Mouse (Mus musculus): ENCODE results near the gene Nfatc3. TPM values are rescaled to one million over a fixed set of nuclear protein-coding genes. Genes with fewer than 3 reads are reported as not detected.

Gene Nfatc3
- total and polyA plus RNA-seq, 3 experiments: 29.0 to 96.3 (median 37.8) TPM

DNA sequence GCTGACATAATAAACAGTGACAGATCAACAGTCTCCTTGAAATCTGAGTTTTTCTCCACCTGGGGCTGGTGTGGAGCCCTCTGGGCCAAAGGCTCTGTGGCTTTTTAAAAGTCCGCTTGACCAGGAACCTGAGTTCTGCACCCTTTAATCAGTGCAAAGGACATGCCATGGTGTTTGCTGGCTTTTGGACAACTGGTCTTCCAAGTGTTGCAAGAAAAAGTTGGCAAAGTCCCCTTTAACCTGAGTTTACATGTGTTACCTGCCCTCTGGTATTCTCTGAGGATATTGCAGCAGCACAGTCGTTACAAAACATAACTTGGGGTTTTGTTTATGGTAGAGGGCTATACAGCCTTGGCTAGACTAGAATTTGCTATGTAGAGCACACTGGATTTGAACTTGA, 71.9 kb downstream of the Nfatc3 start:
- dilution Hi-C loops (cut with MboI; ENCODE audit: extremely low pct_ligation_motif_present, extremely low pct_unique_long_range_greater_than_20kb, low sequenced_read_pairs): no loop called here
- DNase-seq (ENCODE audit: extremely low read depth): no peak

DNA sequence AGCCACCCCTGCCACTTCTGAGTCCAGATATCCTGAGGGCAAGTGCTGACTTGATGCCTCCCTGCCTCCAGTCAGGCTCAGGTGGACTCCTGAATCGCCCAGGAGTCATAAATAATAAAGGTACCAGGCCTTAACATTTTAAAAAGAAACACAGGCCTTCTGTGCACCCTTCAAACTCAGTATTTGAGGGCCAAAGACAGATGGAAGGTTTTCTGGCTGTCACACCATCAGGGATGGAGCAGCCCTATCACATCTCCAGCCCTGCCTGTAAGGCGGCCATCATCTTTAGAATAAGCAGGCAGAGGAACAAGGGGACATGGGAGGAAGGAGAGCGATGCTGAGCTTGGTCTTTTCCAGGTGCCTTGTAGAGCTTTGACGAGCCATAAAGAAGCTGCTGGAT, 72.4 kb downstream of the Nfatc3 start:
- no peak overlapping the region for H3K27ac ChIP-seq (ENCODE audit: insufficient read depth, low read depth)
- no peaks in the 10 kb centered on the region for H3K27me3 ChIP-seq (replicated peaks)
- H3K36me3 ChIP-seq (replicated peaks in 1 of 2; ENCODE audit: control insufficient read depth in 1 of 2, insufficient read depth in 1 of 2, low read length in 1 of 2): peaks cover 58 to 95% of the 10 kb centered on the region in 2 experiments
- peaks cover 4% of the 10 kb centered on the region for H3K9me3 ChIP-seq (replicated peaks; ENCODE audit: low read length)
- H3K4me1 ChIP-seq (ENCODE audit: control insufficient read depth in 1 of 2, insufficient read depth in 2 of 2): no peaks in the 10 kb centered on the region
- H3K4me2 ChIP-seq (ENCODE audit: insufficient read depth, low read depth, poor library complexity, severe bottlenecking): no peak overlapping the region
- TF ChIP-seq ZC3H11A (IDR thresholded peaks at IDR 0.05; ENCODE audit: low read depth, low read length) (no peak), MYC (IDR thresholded peaks at IDR 0.05; ENCODE audit: low read depth, low read length) (no peak), CTCF (conservative IDR thresholded peaks at IDR 0.05 in 1 of 2, IDR thresholded peaks at IDR 0.05 in 1 of 2; ENCODE audit: low read depth in 2 of 2, low read length in 2 of 2) (no peak), USF1 (IDR thresholded peaks at IDR 0.05; ENCODE audit: low read depth, low read length) (no peak), ELF1 (IDR thresholded peaks at IDR 0.05; ENCODE audit: low read depth, low read length) (no peak), GABPA (IDR thresholded peaks at IDR 0.05; ENCODE audit: insufficient replicate concordance, low read depth, low read length) (no peak), IRF4 (IDR thresholded peaks at IDR 0.05; ENCODE audit: low read depth, low read length) (no peak), KAT2A (IDR thresholded peaks at IDR 0.05; ENCODE audit: insufficient replicate concordance, low read length) (no peak), NELFE (IDR thresholded peaks at IDR 0.05; ENCODE audit: low read depth, low read length) (no peak), TCF12 (IDR thresholded peaks at IDR 0.05; ENCODE audit: low read depth, low read length) (no peak)
- no peak overlapping the region for H3K9ac ChIP-seq (ENCODE audit: insufficient read depth, low read depth)
- dilution Hi-C loops (cut with MboI; ENCODE audit: extremely low pct_ligation_motif_present, extremely low pct_unique_long_range_greater_than_20kb, low sequenced_read_pairs) (no loop called here), in situ Hi-C loops (cut with MboI; ENCODE audit: low pct_ligation_motif_present, low pct_unique_long_range_greater_than_20kb, low sequenced_read_pairs) (no loop called here)
- H3K4me3 ChIP-seq (replicated peaks in 1 of 3; ENCODE audit: low read depth in 2 of 3, low read length in 2 of 3, poor library complexity in 1 of 3): no peak overlapping the region
- no peak for DNase-seq (ENCODE audit: extremely low read depth)
- 0 out of 2 replicates have a peak, but pooled peaks cover 2% of the 10 kb centered on the region for H3K79me2 ChIP-seq (replicated peaks; ENCODE audit: control insufficient read depth, extremely low read depth, insufficient read depth, poor library complexity, severe bottlenecking)

More for the DNA sequence above, 71.9 kb downstream of the Nfatc3 start:
- H3K9ac ChIP-seq (ENCODE audit: insufficient read depth, low read depth): no peak overlapping the region
- TF ChIP-seq EP300 (IDR thresholded peaks at IDR 0.05; ENCODE audit: low read length) (no peak), JUND (conservative IDR thresholded peaks at IDR 0.05; ENCODE audit: low read depth, low read length) (no peak), IRF4 (IDR thresholded peaks at IDR 0.05; ENCODE audit: low read depth, low read length) (no peak)
- no peak overlapping the region for H3K27ac ChIP-seq (ENCODE audit: insufficient read depth, low read depth)
- H3K4me3 ChIP-seq (replicated peaks in 1 of 3; ENCODE audit: low read depth in 2 of 3, low read length in 2 of 3, poor library complexity in 1 of 3): no peak overlapping the region
- in situ Hi-C loops (cut with MboI; ENCODE audit: low pct_ligation_motif_present, low pct_unique_long_range_greater_than_20kb, low sequenced_read_pairs): no loop called here
- 0 out of 2 replicates have a peak, but pooled peaks cover 2% of the 10 kb centered on the region for H3K79me2 ChIP-seq (replicated peaks; ENCODE audit: control insufficient read depth, extremely low read depth, insufficient read depth, poor library complexity, severe bottlenecking)
- H3K4me2 ChIP-seq (ENCODE audit: insufficient read depth, low read depth, poor library complexity, severe bottlenecking): no peak overlapping the region
- no peaks in the 10 kb centered on the region for H3K27me3 ChIP-seq (replicated peaks)
- H3K36me3 ChIP-seq (replicated peaks in 1 of 2; ENCODE audit: control insufficient read depth in 1 of 2, insufficient read depth in 1 of 2, low read length in 1 of 2): peaks cover 59 to 95% of the 10 kb centered on the region in 2 experiments
- no peaks in the 10 kb centered on the region for H3K4me1 ChIP-seq (ENCODE audit: control insufficient read depth in 1 of 2, insufficient read depth in 2 of 2)
- H3K9me3 ChIP-seq (replicated peaks; ENCODE audit: low read length): no peaks in the 10 kb centered on the region

DNA sequence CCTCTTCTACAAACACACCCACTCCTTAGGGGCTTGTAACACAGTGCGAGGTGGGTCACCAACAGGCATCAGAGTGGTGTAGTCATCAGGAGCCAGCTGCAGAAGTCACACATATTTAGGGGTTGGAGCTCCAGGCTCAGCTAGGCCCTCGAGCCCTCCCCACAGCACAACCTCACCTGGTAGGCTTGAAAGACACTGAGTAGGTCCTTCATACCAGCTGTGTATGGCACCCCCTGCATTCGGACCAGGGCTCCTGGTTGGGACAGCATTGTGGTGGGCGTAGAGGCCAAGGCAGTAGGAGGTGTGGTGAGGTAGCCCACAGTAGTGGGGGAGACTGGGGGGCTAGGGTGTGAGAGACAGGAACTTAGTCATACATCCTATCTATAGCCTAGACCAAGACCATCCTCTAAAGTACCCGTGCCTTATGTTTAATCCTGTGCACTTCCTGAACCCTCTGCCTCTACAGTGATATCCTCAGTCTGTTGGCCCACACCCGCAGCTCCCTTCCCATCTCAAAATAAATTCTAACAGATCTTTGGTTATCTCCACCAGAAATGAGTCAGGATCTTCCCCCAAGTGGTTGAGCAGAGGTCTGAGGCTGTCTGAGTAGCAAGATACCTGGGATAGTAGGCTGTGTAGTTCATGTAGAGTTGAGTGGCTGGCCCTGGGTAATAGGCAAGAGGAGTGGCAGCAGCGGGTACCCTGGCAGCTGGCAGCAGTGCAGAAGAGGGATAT, 73.0 kb downstream of the Nfatc3 start:
- H3K27me3 ChIP-seq (replicated peaks): no peaks in the 10 kb centered on the region
- peaks cover 56 to 90% of the 10 kb centered on the region in 2 experiments for H3K36me3 ChIP-seq (replicated peaks in 1 of 2; ENCODE audit: control insufficient read depth in 1 of 2, insufficient read depth in 1 of 2, low read length in 1 of 2)
- TF ChIP-seq NELFE (IDR thresholded peaks at IDR 0.05; ENCODE audit: low read depth, low read length): no peak
- no peak for TF ChIP-seq USF1 (IDR thresholded peaks at IDR 0.05; ENCODE audit: low read depth, low read length)
- TF ChIP-seq NRF1 (IDR thresholded peaks at IDR 0.05; ENCODE audit: low read depth, low read length): no peak
- TF ChIP-seq USF2 (conservative IDR thresholded peaks at IDR 0.05; ENCODE audit: low read depth, low read length): no peak
- TF ChIP-seq GABPA (IDR thresholded peaks at IDR 0.05; ENCODE audit: insufficient replicate concordance, low read depth, low read length): no peak
- no peak for TF ChIP-seq TBP (conservative IDR thresholded peaks at IDR 0.05; ENCODE audit: low read depth, low read length)
- TF ChIP-seq MYC (IDR thresholded peaks at IDR 0.05; ENCODE audit: low read depth, low read length): no peak
- no peak for TF ChIP-seq ZC3H11A (IDR thresholded peaks at IDR 0.05; ENCODE audit: low read depth, low read length)
- dilution Hi-C loops (cut with MboI; ENCODE audit: extremely low pct_ligation_motif_present, extremely low pct_unique_long_range_greater_than_20kb, low sequenced_read_pairs): no loop called here
- H3K9me3 ChIP-seq (replicated peaks; ENCODE audit: low read length): peaks cover 9% of the 10 kb centered on the region
- no peak overlapping the region for H3K9ac ChIP-seq (ENCODE audit: insufficient read depth, low read depth)
- H3K79me2 ChIP-seq (replicated peaks; ENCODE audit: control insufficient read depth, extremely low read depth, insufficient read depth, poor library complexity, severe bottlenecking): no peaks in the 10 kb centered on the region
- H3K4me3 ChIP-seq (replicated peaks in 1 of 3; ENCODE audit: low read depth in 2 of 3, low read length in 2 of 3, poor library complexity in 1 of 3): no peak overlapping the region
- no peak overlapping the region for H3K27ac ChIP-seq (ENCODE audit: insufficient read depth, low read depth)
- in situ Hi-C loops (cut with MboI; ENCODE audit: low pct_ligation_motif_present, low pct_unique_long_range_greater_than_20kb, low sequenced_read_pairs): no loop called here
- no peaks in the 10 kb centered on the region for H3K4me1 ChIP-seq (ENCODE audit: control insufficient read depth in 1 of 2, insufficient read depth in 2 of 2)
- DNase-seq (ENCODE audit: extremely low read depth): no peak
- H3K4me2 ChIP-seq (ENCODE audit: insufficient read depth, low read depth, poor library complexity, severe bottlenecking): no peak overlapping the region
